Comparison of ENCODE assay signal across 8 mouse cellular contexts in genomic region chr10:61680015-61680913, GRCm38 (mm10). TPM values are rescaled to one million over a fixed set of nuclear protein-coding genes. Genes with fewer than 3 reads are reported as not detected.
DNase-seq lines count a peak whose midpoint lies in the region; ATAC-seq lines count a peak whose summit lies in the region.

TSS of gene Sar1a (plus strand) at chr10:61680299.

- H3K9ac ChIP-seq in hindbrain, embryonic 12.5 days, result peak within 1 kb of the TSS; percentile 99

- H3K4me1 ChIP-seq in hindbrain, embryonic 12.5 days, result peaks cover 16% of the 10 kb centered on the region

- H3K27ac ChIP-seq in hindbrain, embryonic 12.5 days, result peak within 1 kb of the TSS; percentile 83

- peak within 1 kb of the TSS; percentile 98 for H3K4me3 ChIP-seq in hindbrain, embryonic 12.5 days

- no peaks in the 10 kb centered on the region for H3K9me3 ChIP-seq in hindbrain, embryonic 12.5 days (replicated peaks)

- ATAC-seq in hindbrain, embryonic 12.5 days (ENCODE audit: low FRiP score), result peak; percentile 100

- H3K36me3 ChIP-seq in hindbrain, embryonic 12.5 days, result peaks cover 9% of the 10 kb centered on the region

- WGBS in hindbrain, embryonic 12.5 days, result under 1% methylated on average over 65 of the region's 84 CpGs

- peak within 1 kb of the TSS; percentile 93 for H3K4me2 ChIP-seq in hindbrain, embryonic 12.5 days (replicated peaks)

- H3K27me3 ChIP-seq in hindbrain, embryonic 12.5 days, result no peaks in the 10 kb centered on the region

- DNase-seq in Muller cell, postnatal 12 days (ENCODE audit: inconsistent ontology term), result peak; percentile 99
- DNase-seq in cerebellum, adult 9-11 months, result peak; percentile 98
- peak; percentile 96 to 98 for DNase-seq in frontal cortex, postnatal 10 days (ENCODE audit: low spot score in 2 of 2)
- peak; percentile 97 to 98 for DNase-seq in layer of hippocampus, postnatal 14 days (ENCODE audit: low spot score in 2 of 2)
- DNase-seq in lung, postnatal 14 days, result peak; percentile 99
- DNase-seq in retina, adult 2 months (ENCODE audit: low read depth, low spot score), result peak; percentile 94
- peak; percentile 98 for DNase-seq in thymus, postnatal 36 days

RNA-seq across cellular contexts. Expression of gene Sar1a, which starts in this region (rescaled TPM):
- polyA plus RNA-seq in hindbrain, embryonic 12.5 days (2016; fragmentation: Nextera tagmentation; extraction: Ambion mirVana), result 234 and 235 TPM in 2 replicates
- 100 to 1,000 TPM; 118 to 121 TPM for total RNA-seq in layer of hippocampus, postnatal 14 days (2021)

Comparison
In these comparisons a context has a peak if more than half of its experiments do, and no peak if none do; other contexts are left out.
1. Peak in every context shown above with its lines: DNase-seq, ATAC-seq, H3K4me3 ChIP-seq and H3K27ac ChIP-seq.